ENCODE assay signal across 9 mouse cellular contexts in genomic region chr2:147184071-147184990, GRCm38 (mm10). TPM values are rescaled to one million over a fixed set of nuclear protein-coding genes. Genes with fewer than 3 reads are reported as not detected.
A peak's percentile ranks its signal among the peaks of the same experiment; 100 is the strongest.
DNase-seq lines count a peak whose midpoint lies in the region; ATAC-seq and TF ChIP-seq lines count a peak whose summit lies in the region.
"Had no signal": no experiment of that assay in that cellular context is flagged by ENCODE, and none has a peak within 500 bp of the region (broad histone marks: within the 10 kb centered on the region; RNA-seq: fewer than 3 reads in every experiment).

No protein-coding gene starts in this region.

- H3K36me3 ChIP-seq in heart, adult 2 months (ENCODE audit: control insufficient read depth, insufficient read depth, low read length), result no peaks in the 10 kb centered on the region

- H3K4me1 ChIP-seq in heart, adult 2 months (ENCODE audit: control insufficient read depth, insufficient read depth, low read length), result no peaks in the 10 kb centered on the region

- no peak for TF ChIP-seq EP300 in heart, adult 2 months (IDR thresholded peaks at IDR 0.05; ENCODE audit: insufficient read depth, low read depth, low read length)

- no peak for TF ChIP-seq POLR2A in heart, adult 2 months (IDR thresholded peaks at IDR 0.05; ENCODE audit: insufficient read depth, low read depth, low read length)

- H3K4me3 ChIP-seq in heart, adult 2 months, result peak overlapping the region; percentile 9; the same call in 1 of the 2 replicates

- peak; percentile 14 to 18; a peak in 1 of 4 replicates for ATAC-seq in hematopoietic stem cell, adult 5-6 weeks (replicated peaks in 1 of 2; ENCODE audit: insufficient read depth in 1 of 2, low FRiP score in 2 of 2, low TSS enrichment in 1 of 2, low read depth in 1 of 2, poor library complexity in 2 of 2, severe bottlenecking in 2 of 2)
- peak; percentile 38 for ATAC-seq in megakaryocyte progenitor cell, adult 5-6 weeks (replicated peaks; ENCODE audit: poor library complexity)

- no peak for DNase-seq in heart, adult 2 months
- DNase-seq in heart, adult 8-10 months (ENCODE audit: low spot score), result no peak
- DNase-seq in Muller cell, postnatal 12 days (ENCODE audit: inconsistent ontology term), result peak; percentile 19
- no peak for DNase-seq in spleen, postnatal 36 days (ENCODE audit: low spot score in 2 of 2)
- DNase-seq in lung, postnatal 14 days, result no peak
- no peak for DNase-seq in layer of hippocampus, adult 9-10 months (ENCODE audit: low spot score)

- no peak overlapping the region for H3K27ac ChIP-seq in heart, adult 2 months

- H3K9ac ChIP-seq in heart, adult 2 months (ENCODE audit: low read depth, low read length), result no peak overlapping the region; the same call in 1 of the 2 replicates

- no peaks in the 10 kb centered on the region for H3K79me2 ChIP-seq in heart, adult 2 months (replicated peaks; ENCODE audit: control insufficient read depth, insufficient read depth, low read length)

- TF ChIP-seq CTCF in heart, adult 2 months (IDR thresholded peaks at IDR 0.05), result no peak

- WGBS in heart, adult 2 months, result 2% methylated on average over 64 of the region's 65 CpGs

- intact Hi-C loops in heart, adult 2 months (cut with DNase I), result loop anchor here (10.0 kb wide), 1 partner anchor 350 kb away; no protein-coding TSS in a partner anchor

- peaks cover 29% of the 10 kb centered on the region for H3K27me3 ChIP-seq in heart, adult 2 months (ENCODE audit: control insufficient read depth, insufficient read depth, low read length)

RNA-seq across cellular contexts. Expression of gene Nkx2-2, which starts 9.7 kb away (rescaled TPM):
- not detected for total RNA-seq in heart, adult 2 months (2021)
- not detected in 2 replicates for polyA plus RNA-seq in heart, adult 2 months (2012; rRNA removed)
- not detected for total RNA-seq in heart, adult 8-10 months (2022)
- total RNA-seq in hematopoietic stem cell, adult 5-6 weeks (2017), result not detected in 2 replicates
- not detected in 2 replicates for total RNA-seq in megakaryocyte progenitor cell, adult 5-6 weeks (2015)
- not detected in 2 replicates for total RNA-seq in megakaryocyte progenitor cell, adult 5-6 weeks (2017)
- polyA plus RNA-seq: C2C12 had no signal
